Mouse (Mus musculus): ENCODE results near the gene Trpm6.

DNA sequence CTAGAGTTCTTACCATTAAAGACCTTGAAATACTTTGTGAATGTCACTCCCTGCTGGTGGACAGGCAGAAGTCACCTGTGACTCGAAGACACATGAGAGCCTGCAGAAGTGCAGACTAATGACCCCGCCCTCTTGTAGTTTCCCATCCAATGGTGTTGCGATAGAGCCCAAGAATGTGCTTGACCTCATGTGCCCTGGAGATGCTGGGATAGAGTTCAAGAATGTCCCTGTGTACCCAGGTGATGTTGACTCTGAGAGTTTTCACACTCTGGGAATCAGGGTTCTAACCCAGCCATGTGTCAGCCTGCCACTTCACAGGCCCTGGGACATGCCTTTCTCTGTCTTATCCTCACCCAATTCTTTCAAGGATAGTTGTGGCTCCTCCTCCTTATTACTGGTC is 81.4 kb downstream of the Trpm6 start:
- TF ChIP-seq CTCF (IDR thresholded peaks at IDR 0.05; ENCODE audit: low read depth) = no peak
- TF ChIP-seq EP300 (optimal IDR thresholded peaks at IDR 0.05) = no peak

Data from stomach, postnatal 0 days (tissue).